Mouse (Mus musculus): ENCODE results near the gene Lemd1. TPM values are rescaled to one million over a fixed set of nuclear protein-coding genes. Genes with fewer than 3 reads are reported as not detected.

Lemd1 gene
- not detected in 2 replicates for polyA plus RNA-seq (2012; rRNA removed)

DNA sequence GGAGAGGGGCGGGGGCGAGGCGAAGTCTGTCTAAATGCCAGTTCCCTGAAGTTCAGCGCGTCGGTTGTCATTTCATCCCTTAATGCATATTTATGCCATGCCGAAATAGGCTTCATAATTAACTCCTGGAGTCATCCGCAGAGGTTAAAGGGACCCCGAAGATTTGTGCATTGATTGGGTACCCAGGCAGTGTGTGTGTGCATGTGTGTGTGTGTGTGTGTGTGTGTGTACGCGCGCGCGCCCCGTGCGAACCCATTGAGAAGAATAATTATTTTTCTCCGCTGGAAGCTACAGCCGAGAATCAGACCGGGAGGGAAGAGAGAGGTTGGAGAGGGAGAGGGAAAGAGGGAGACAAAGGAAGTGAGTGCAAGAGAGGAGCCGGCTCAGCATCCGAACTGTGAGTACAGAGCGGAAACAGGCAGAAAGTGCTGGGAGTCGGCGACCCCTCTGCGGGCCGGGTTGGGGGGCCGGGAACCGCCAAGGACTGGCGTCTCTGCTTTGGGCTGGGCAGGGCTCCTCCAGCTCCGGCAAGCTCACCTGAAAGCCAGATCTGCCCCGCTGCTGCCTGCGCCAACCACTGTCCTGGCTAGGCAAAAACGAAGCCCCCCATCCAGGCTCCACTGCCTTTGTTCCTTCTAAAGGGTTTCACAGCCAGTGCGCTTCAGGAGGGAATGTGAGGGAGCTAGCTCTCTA lies at the start of gene Lemd1, which contains the start of gene AC124108.1:
Lemd1 (plus strand) TSS at position 339 of the 693 bp plus-strand sequence.
AC124108.1 (plus strand) TSS at position 365 of the 693 bp plus-strand sequence.
- 3% methylated on average over 34 of the region's 34 CpGs for WGBS
- peaks cover 26% of the 10 kb centered on the region for H3K27me3 ChIP-seq (ENCODE audit: control insufficient read depth, insufficient read depth, low read length)
- peaks cover 8% of the 10 kb centered on the region for H3K4me1 ChIP-seq (ENCODE audit: control insufficient read depth, insufficient read depth, insufficient read length)
- H3K27ac ChIP-seq (ENCODE audit: insufficient read depth, low read length) = no peak within 1 kb of the TSS
- H3K36me3 ChIP-seq (ENCODE audit: control insufficient read depth, insufficient read depth, low read length) = no peaks in the 10 kb centered on the region
- H3K4me3 ChIP-seq (ENCODE audit: extremely low read depth, insufficient read depth, insufficient read length) = peak within 1 kb of the TSS; percentile 45; the same call in 1 of the 2 replicates
- no peak for DNase-seq (ENCODE audit: low read depth in 1 of 2, low spot score in 2 of 2)
- no peak for TF ChIP-seq POLR2A (IDR thresholded peaks at IDR 0.05; ENCODE audit: low read depth, low read length)
- no peak for TF ChIP-seq CTCF (IDR thresholded peaks at IDR 0.05; ENCODE audit: extremely low read depth, insufficient read depth, insufficient read length, insufficient replicate concordance)

DNA sequence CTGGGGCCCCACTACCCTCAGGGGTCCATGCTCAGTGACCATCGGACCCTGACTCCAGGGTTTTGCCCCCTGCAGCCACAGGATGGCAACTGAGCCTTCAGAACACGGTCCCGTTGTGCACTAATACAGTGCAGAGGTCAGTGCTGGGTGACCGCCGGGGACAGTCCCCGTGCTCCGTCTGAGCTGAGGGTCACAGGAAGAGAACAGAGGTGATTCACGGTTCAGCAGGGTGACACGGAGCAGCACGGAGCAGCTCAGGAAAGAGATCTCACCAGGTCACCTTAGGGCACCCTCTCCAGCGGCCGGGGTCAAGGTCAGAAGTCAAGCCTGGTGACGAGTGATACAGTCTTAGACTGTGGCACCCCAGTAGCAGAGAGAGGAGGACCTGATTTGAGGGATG lies 49.5 kb upstream of the Lemd1 start:
- no peak for TF ChIP-seq CTCF (IDR thresholded peaks at IDR 0.05; ENCODE audit: extremely low read depth, insufficient read depth, insufficient read length, insufficient replicate concordance)
- TF ChIP-seq POLR2A (IDR thresholded peaks at IDR 0.05; ENCODE audit: low read depth, low read length) = no peak
- Histone ChIP-seq H3K27ac (ENCODE audit: insufficient read depth, low read length) (no peak overlapping the region), H3K27me3 (ENCODE audit: control insufficient read depth, insufficient read depth, low read length) (peaks cover 12% of the 10 kb centered on the region), H3K4me3 (ENCODE audit: extremely low read depth, insufficient read depth, insufficient read length) (no peak overlapping the region), H3K4me1 (ENCODE audit: control insufficient read depth, insufficient read depth, insufficient read length) (no peaks in the 10 kb centered on the region), H3K36me3 (ENCODE audit: control insufficient read depth, insufficient read depth, low read length) (no peaks in the 10 kb centered on the region)
- 90% methylated on average over 13 of the region's 13 CpGs for WGBS
- DNase-seq (ENCODE audit: low read depth in 1 of 2, low spot score in 2 of 2) = no peak

DNA sequence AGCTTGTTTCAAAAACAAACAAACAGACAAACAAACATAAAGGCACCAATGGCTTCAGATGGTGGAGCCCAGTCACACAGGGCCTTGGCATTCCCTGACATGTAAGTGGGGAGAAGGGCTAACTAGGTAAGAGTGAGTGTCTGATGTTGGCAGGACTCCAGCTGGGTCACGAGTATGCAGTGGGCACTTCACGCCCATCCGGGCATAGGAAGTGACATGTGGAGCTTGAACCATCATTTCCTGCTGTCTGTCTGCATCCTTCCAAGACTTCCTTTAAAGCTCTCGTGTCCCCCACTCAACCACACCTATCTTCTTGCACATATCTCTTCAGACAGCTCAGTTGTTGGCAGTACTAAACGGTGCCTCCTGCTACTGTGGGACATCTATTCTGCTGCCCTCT lies 48.2 kb upstream of the Lemd1 start:
- H3K4me1 ChIP-seq (ENCODE audit: control insufficient read depth, insufficient read depth, insufficient read length) = no peaks in the 10 kb centered on the region
- no peak overlapping the region for H3K4me3 ChIP-seq (ENCODE audit: extremely low read depth, insufficient read depth, insufficient read length)
- H3K27me3 ChIP-seq (ENCODE audit: control insufficient read depth, insufficient read depth, low read length) = peaks cover 12% of the 10 kb centered on the region
- TF ChIP-seq CTCF (IDR thresholded peaks at IDR 0.05; ENCODE audit: extremely low read depth, insufficient read depth, insufficient read length, insufficient replicate concordance) (no peak), POLR2A (IDR thresholded peaks at IDR 0.05; ENCODE audit: low read depth, low read length) (no peak)
- WGBS = 4% methylated on average over 5 of the region's 5 CpGs
- H3K27ac ChIP-seq (ENCODE audit: insufficient read depth, low read length) = no peak overlapping the region
- no peak for DNase-seq (ENCODE audit: low read depth in 1 of 2, low spot score in 2 of 2)
- no peaks in the 10 kb centered on the region for H3K36me3 ChIP-seq (ENCODE audit: control insufficient read depth, insufficient read depth, low read length)

DNA sequence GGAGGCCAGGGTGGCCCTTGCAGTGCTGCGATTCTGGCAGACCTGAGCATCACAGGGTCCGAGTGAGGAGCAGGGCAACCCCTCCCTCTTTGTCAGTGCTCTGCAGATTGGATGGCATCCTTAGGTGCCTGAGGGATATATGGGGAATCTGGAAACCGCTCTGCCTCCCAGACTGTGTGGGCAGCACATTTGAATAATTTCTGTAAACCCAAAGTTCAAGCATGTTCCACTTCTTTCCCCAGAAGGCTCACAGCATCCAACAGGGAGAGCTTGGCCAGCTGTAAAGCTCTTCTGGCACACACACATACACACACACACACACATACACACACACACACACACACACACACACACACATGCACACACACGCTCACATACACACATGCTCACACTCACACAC lies 47.5 kb upstream of the Lemd1 start:
- Histone ChIP-seq H3K27me3 (ENCODE audit: control insufficient read depth, insufficient read depth, low read length) (peaks cover 10% of the 10 kb centered on the region; the same call in 1 of the 2 replicates), H3K36me3 (ENCODE audit: control insufficient read depth, insufficient read depth, low read length) (no peaks in the 10 kb centered on the region), H3K4me3 (ENCODE audit: extremely low read depth, insufficient read depth, insufficient read length) (no peak overlapping the region), H3K4me1 (ENCODE audit: control insufficient read depth, insufficient read depth, insufficient read length) (no peaks in the 10 kb centered on the region), H3K27ac (ENCODE audit: insufficient read depth, low read length) (no peak overlapping the region)
- TF ChIP-seq CTCF (IDR thresholded peaks at IDR 0.05; ENCODE audit: extremely low read depth, insufficient read depth, insufficient read length, insufficient replicate concordance) (no peak), POLR2A (IDR thresholded peaks at IDR 0.05; ENCODE audit: low read depth, low read length) (no peak)
- no peak for DNase-seq (ENCODE audit: low read depth in 1 of 2, low spot score in 2 of 2)
- 86% methylated on average over 4 of the region's 4 CpGs for WGBS

DNA sequence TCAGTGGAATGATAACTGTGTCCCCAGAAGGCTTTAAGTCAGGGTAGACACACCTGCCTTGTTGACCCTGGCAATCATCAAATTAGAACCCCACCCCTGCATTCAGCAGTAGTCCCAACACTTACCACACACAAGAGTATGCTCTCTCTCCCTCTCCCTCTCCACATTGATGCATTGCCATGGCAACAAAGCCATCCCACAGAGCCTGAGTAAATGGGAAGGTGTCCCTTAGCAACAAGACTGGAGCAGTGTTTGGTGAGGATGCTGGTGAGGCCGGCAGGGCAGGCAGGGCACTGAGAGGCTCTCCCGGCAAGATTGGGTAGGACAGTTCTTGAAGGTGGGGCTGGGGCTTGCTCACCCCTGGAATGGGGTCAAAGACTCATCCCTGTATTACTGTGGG lies 47.0 kb upstream of the Lemd1 start:
- Histone ChIP-seq H3K27me3 (ENCODE audit: control insufficient read depth, insufficient read depth, low read length) (peaks cover 6% of the 10 kb centered on the region; the same call in 1 of the 2 replicates), H3K4me3 (ENCODE audit: extremely low read depth, insufficient read depth, insufficient read length) (no peak overlapping the region), H3K27ac (ENCODE audit: insufficient read depth, low read length) (no peak overlapping the region), H3K4me1 (ENCODE audit: control insufficient read depth, insufficient read depth, insufficient read length) (no peaks in the 10 kb centered on the region), H3K36me3 (ENCODE audit: control insufficient read depth, insufficient read depth, low read length) (no peaks in the 10 kb centered on the region)
- TF ChIP-seq POLR2A (IDR thresholded peaks at IDR 0.05; ENCODE audit: low read depth, low read length) (no peak), CTCF (IDR thresholded peaks at IDR 0.05; ENCODE audit: extremely low read depth, insufficient read depth, insufficient read length, insufficient replicate concordance) (no peak)
- no peak for DNase-seq (ENCODE audit: low read depth in 1 of 2, low spot score in 2 of 2)
- 86% methylated on average over 2 of the region's 2 CpGs for WGBS

DNA sequence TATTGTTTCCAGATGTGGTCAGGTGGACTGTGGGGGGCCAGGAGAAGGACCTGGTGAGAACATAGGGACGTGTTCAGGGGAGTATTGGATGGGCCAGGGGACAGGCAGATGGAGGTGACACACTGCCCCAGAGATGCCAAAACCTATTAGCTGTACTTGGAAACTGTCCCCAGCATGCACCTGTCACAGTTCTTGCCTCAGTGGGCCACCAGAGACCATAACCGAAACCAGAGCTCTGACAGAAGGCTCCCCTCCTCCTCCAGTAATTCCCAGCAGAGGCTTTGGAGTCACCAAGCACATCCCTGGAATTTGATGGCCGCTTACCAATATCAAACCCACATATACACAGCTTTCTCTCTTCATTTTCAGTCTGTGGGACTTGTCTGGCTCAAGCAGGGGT lies 46.4 kb upstream of the Lemd1 start:
- WGBS = 88% methylated on average over 3 of the region's 3 CpGs
- no peaks in the 10 kb centered on the region for H3K4me1 ChIP-seq (ENCODE audit: control insufficient read depth, insufficient read depth, insufficient read length)
- H3K27ac ChIP-seq (ENCODE audit: insufficient read depth, low read length) = no peak overlapping the region
- H3K27me3 ChIP-seq (ENCODE audit: control insufficient read depth, insufficient read depth, low read length) = peaks cover under 1% of the 10 kb centered on the region; the same call in 1 of the 2 replicates
- no peaks in the 10 kb centered on the region for H3K36me3 ChIP-seq (ENCODE audit: control insufficient read depth, insufficient read depth, low read length)
- no peak for DNase-seq (ENCODE audit: low read depth in 1 of 2, low spot score in 2 of 2)
- no peak overlapping the region for H3K4me3 ChIP-seq (ENCODE audit: extremely low read depth, insufficient read depth, insufficient read length)
- TF ChIP-seq CTCF (IDR thresholded peaks at IDR 0.05; ENCODE audit: extremely low read depth, insufficient read depth, insufficient read length, insufficient replicate concordance) = no peak
- TF ChIP-seq POLR2A (IDR thresholded peaks at IDR 0.05; ENCODE audit: low read depth, low read length) = no peak

Measured in spleen, adult 2 months (tissue).